Mouse (Mus musculus): Measurements from ENCODE around the gene Rad9a.

Rad9a gene

DNA sequence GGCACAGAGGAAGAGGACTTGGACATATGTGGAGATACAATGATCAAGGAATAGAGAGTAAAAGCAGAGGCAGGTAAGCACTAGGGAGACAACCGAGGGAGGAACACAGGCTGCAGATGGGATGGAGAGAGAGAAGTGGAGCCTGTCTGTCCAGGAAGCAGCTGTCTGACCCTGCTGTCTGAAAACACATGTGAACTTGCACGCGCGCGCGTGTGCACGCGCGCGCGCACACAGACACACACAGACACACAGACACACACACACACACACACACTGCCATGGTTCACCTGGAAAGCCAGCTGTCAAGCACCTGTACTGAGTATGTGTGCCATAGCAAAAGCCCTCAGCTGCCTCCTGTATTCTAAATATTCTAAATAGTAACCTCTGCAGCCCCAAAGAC lies 16.8 kb upstream of the Rad9a start:
- DNase-seq (ENCODE audit: low spot score in 2 of 2) = no peak

DNA sequence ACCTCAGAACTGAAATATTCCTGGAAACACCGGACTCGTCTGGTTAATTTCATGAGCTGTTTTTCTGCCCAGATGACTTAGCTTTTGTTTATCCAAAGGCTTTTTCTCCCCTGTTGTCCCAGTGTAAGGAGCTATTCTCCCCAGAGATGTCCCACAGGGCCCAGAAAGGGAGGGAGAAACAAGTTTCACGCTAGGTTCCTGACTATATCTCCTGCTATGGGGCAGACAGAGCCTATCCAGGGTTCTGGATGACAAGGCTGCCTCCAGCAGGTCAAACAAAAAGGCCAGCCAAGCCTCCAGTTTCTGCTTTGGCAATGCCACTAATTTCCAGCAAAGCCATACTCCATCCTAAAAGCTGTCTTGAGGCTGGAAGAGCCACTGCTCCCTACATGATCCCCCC lies 16.4 kb upstream of the Rad9a start:
- DNase-seq (ENCODE audit: low spot score in 2 of 2) = no peak

DNA sequence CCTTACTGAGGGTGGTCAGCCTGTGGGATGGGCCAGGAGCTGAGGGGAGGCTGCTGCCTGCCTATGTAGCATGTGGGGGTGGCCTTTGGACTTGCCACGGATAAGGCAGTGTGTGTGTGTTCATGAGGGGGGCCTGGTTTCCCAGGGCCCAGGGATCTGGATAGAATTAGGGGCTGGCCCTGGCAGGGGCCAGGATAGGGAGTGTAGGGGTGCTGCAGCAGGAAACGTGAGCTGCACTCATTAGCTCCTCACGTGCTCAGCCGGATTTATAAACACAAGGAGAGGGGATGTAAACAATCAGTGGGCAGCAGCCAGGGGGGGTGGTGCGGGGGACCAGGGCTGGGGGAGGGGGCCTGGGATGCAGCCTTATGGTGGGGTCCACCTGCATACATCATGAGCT lies 15.7 kb upstream of the Rad9a start:
- no peak for DNase-seq (ENCODE audit: low spot score in 2 of 2)

DNA sequence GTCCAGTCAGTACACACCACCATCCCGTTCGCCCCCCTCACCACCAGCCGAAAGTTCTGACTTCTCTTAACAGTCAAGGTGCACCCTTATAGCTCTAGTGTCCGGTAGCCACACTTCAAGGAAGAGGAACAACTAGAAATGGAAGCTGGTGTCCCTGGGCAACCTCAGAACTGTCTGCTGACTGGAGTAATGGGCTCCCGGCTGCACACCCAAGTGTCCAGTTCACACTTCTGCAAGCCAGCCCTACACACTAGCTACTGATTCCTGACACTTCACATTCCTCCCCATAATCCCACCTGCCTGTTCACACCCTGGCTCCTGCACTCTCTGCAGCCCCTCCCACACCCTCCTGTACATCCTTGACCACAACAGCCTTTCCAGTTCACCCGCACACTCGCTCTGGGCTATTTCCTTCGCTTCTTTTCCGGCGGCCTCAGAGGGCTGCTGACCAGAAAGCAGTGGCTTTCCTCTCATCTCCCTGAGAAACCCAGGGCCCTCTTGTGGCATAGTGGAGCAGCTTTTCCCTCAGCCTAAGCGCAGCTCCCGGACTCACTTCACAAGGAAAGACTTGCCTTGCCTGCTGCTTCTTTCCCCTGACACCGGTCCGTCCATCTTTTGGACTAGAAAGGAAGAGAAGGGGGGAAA lies 14.7 kb upstream of the Rad9a start:
- no peak for DNase-seq (ENCODE audit: low spot score in 2 of 2)

DNA sequence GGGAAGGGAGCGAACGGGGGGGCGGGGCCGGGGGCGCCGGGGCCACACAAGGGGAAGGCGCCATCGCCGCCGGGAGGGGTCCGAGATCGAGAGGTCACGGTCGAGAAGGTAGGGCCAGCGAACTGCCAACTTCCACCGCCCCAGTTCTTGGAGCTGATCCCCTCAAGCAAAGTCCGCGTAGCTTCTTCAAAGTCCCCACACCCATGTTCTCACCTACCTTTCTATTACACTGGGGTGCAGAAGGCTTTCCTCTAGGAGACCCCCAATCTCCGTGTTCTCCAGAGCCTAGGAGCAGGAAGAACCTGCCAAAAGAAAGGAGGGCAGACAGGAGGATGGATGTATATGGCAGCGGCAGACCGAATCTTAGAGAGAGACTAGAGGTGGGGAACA lies 14.0 kb upstream of the Rad9a start:
- DNase-seq (ENCODE audit: low spot score in 2 of 2) = no peak

DNA sequence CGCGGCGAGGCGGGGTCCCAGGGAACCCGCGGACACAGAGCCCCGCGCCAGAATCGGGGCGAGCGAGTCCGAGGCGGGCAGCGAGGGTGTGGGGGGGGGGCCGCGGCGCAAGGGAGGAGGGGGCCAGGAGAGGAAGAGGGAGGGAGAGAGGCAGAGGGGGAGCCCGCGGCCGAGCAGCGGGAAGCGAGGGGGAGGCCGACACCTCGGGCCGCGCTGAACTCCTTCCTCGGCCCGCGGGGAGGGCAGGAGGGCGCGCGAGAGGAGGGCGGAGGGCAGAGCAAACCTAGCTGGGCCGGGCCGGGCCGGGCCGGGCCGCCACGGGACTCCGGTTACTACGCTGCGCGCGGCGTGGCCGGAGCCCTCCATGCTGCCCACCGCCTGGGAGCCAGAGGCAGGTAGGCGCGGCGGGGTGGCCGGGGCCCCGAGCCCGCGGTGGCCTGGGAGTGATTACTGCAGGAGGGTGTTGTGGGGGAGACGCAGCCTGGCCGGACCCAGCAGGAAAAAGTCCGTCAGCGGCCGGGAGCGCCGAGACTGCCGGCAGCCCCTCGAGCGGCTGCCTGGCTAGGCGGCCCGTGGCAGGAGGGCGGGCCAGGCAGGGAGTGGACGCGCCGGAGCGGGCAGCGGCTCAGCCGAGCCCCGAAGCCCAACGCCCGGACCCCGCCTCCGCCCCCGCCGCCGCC lies 13.4 kb upstream of the Rad9a start:
- no peak for DNase-seq (ENCODE audit: low spot score in 2 of 2)

DNA sequence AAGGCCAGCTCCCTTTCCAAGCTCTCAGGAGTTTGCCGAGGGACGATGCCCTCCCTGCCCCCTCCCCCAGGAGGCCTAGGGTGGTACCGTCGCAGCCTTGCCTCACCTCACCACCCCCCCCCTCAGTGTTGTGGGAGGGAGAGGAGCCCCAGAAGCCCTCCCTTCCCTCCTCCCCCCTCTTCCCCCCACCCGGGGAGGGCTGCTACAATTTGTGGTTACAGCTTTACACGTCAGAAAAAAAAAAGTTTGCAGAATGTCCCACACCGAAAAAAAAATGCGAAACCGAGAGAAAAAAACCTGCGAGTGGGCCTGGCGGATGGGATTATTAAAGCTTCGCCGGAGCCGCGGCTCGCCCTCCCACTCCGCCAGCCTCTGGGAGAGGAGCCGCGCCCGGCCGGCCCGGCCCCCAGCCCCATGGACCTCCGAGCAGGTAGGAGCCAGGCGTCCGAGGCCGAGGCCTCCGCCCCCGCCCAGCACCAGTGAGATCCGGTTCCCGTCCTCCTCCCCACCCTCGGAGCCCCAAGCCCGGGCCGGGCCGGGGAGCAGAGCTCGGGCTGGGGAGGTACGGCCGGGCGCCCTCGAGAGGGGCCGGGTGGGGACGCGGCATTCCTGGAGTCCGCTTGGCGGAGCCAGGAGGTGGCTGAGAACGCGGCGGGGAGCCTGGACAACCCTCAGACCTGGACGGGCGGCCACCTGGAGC lies 12.8 kb upstream of the Rad9a start, which contains the start of the genes Clcf1 and AC109138.7:
Clcf1 (plus strand) TSS at position 168 of the 700 bp plus-strand sequence.
AC109138.7 (plus strand) TSS at position 287 of the 700 bp plus-strand sequence.
- no peak for DNase-seq (ENCODE audit: low spot score in 2 of 2)

DNA sequence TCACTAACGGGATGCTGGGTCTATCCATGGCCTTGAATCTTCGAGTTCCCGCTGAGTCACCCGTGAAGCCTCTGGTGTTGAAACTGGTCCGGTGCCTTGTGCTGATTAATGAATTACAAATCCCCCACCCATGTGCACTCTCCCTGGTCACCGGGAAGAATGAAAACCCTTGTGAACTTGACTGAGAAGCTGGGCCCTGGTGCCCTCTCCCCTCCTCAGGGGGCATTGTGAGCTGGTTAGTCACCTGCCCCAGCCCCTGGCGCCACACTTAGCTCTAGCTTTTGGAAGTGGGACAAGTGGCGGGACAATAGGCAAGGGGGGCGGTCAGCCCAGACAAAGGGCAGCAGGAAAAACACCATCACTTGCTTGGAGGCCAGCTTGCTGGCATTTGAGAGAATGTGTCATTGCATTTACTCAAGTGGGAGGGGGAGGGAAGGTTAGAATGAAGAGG lies 12.1 kb upstream of the Rad9a start:
- no peak for DNase-seq (ENCODE audit: low spot score in 2 of 2)

DNA sequence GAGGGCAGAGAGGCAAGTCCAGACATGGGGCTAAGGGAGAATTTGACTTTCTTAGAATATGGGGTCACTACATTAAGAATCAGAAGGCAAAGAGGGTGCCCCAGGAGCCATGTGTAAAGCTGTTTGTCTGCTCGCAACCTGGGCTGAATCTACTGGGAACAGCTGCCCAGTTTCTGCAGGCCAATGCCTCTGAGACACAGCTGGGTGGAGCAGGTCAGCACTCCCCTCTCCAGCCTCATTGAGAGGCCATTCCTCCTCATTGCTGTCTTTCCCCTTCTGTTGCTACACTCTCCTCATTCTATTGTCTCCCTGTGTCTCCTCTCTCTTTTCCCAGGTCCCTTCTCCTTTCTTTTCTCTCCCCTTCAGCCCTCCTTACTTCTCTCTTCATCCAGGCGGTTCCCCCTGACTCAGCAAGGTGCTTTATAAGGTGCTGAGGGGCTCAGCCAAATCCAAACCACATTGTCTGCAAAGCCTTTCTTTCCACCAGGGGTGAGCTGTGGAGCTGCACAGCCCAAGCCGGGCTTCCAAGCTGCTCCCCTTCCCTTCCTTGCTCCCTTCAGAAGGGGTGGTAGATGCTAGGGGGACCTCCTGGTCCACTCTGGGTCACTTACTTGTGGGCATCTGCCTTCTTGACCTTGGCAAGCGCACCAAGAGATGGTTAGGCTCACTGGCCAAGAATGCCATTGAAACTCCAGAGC lies 10.6 kb upstream of the Rad9a start:
- no peak for DNase-seq (ENCODE audit: low spot score in 2 of 2)

DNA sequence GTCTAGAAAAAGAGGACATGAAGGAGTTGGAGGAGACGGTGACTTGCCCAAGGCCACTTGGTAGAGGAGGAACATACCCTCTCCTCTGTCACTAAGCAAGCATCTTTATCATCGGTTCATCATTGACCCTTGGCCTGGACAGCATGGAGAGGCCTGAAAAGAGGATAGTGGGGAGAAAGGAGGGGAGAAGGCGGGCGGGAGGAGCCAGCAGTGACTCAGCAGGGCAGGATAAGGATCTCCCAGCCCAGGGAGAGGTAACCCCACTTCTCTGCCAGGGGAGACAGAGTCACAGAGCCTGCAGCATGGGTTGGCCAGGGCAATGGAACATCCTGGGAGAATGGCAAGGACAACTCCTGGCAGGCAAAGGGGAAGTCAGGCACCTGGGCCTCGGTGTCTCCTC lies 7.1 kb upstream of the Rad9a start:
- DNase-seq (ENCODE audit: low spot score in 2 of 2) = no peak

DNA sequence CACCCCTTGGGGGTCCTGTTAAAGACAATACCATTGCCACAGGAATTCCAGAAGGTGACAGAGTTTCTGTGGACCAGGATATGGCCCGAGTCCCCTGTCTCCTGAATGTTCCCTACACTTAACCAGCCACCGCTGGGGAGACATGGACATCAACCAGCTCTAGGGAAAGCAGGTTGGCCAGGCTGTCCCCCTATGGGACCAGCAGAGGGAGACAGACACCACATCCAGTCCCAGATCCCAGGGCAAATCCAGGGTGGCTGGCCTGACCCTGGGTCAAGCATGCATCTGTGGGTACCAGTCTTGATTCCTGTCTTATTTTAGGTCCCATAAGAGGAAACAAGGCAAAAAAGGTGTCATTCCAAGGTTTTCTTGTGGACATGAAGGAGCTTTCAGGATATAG lies 5.5 kb upstream of the Rad9a start:
- peak; percentile 48 to 59 for DNase-seq (ENCODE audit: low spot score in 2 of 2)

DNA sequence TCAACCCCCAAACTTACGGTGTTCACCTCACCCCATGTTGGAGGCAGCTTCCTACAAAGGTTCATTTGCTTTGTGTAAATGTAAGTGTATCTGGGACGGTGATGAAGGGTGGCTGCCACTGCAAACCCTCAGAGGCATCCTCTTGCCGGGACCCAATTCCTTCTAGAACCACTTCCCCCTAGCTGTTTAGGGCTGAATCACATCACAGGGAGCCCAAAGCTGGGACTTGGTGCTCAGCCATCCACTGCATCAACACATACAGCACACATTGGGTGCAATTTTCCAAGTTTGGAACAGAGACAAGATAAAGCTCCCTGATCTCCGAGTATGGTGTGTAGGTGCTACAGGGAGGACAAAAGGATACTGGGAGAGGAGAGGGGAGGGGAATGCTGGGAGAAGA lies 3.4 kb upstream of the Rad9a start:
- no peak for DNase-seq (ENCODE audit: low spot score in 2 of 2)

DNA sequence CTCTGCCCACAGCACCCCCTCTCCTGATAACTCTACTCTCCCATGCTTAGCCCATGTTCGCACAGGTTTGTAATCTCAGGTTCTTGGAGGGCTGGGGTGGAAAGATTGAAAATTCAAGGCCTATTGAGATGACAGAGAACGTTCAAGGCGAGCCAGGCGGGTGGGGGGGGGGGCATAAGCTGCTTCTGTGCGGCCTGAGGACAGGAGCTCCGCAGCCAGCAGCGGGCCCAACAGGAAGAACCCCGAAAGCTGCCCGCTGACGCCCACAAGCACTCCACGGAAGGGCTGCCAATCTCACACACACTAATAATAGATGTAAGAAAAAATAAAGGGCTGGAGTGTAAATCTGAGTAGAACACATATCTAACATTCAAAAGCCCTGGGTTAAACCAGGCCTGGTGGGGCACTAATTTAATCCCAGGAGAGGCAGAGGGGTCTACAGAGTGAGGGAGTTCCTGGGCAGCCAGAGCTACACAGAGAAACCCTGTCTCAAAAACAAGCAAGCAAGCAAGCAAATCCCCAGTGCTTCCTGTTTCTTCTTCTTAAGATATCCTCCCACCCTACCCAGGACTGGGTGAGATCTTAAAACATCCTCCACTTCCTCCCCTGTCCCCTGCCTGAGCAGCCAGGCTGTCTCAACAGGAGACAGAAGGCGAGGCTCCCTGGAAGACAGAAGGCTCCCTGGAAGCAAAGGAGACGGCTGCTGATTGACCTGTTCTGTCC lies 2.3 kb upstream of the Rad9a start:
- no peak for DNase-seq (ENCODE audit: low spot score in 2 of 2)

DNA sequence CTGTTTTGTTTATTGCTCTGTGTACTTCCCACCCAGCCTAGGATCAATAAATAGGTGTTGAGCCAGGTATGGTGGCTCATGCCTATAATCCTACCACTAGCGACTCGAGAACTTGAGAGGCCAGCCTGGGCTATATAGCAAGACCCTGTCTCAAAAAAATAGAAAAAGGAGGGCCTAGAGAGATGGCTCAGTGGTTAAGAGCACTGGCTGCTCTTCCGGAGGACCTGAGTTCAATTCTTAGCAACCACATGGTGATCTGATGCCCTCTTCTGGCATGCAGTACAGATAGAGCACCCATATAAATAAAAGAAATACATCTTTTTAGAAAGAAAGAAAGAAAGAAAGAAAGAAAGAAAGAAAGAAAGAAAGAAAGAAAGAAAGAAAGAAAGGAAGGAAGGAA lies 1.7 kb upstream of the Rad9a start:
- no peak for DNase-seq (ENCODE audit: low spot score in 2 of 2)

DNA sequence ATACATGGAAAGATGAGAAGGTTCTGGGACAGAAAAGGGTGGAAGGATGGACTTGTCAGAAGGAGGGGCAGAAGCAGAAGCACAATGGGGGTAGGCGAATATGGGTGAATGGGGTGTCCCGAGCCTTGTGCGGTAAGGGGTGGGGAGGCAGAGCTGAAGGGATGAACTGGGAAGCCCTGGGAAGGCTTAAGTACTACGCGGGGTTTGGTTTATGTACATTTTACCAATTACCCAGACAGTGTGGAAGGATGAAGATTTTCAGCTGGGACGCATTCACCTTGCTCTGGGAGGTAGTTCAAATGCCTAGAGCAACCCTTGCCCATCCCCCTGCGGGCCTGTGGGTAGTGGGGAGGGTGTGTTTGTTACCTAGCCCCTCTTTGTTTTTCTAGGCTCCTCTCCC lies 687 bp upstream of the Rad9a start:
- DNase-seq (ENCODE audit: low spot score in 2 of 2) = no peak

DNA sequence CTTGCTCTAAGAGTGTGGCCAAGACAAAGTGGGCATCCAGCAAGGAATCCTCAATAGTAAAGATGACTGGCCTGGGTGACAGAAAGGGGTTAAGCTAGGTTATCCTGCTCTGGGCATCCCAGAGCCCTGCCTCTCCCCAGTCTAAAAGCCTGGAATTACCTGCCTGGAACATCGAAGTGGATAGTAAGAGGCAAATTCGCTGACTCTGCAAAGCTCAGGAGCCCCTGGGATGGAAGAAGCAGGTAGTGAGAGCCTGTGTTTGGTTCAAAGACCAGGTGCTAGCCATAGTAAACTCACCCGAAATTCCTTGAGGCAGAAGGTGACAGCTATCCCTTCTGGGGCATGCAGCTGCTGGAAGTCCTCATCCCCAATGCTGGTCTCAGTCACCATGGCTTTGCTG lies 4.3 kb downstream of the Rad9a start:
- no peak for DNase-seq (ENCODE audit: low spot score in 2 of 2)

DNA sequence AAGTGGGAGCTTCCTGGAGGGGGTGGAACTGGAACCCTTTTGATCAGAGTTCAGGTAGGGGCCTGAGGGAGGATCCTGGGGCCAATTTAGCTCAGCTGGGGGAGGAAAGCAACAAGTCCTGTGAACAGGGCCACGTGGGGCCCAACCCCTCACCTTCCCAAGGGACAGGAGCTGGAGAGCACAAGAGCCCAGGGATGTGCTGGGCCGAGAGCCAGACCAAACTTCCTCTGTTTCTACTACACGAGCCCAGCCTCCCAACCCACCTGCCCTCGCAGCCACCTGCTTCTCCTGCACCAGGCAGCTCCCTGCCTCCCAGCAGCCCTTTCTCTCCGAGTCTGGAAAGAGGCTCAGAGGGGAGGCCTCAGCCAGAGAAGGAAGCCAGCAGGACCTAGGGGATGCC lies 4.9 kb downstream of the Rad9a start:
- DNase-seq (ENCODE audit: low spot score in 2 of 2) = no peak

DNA sequence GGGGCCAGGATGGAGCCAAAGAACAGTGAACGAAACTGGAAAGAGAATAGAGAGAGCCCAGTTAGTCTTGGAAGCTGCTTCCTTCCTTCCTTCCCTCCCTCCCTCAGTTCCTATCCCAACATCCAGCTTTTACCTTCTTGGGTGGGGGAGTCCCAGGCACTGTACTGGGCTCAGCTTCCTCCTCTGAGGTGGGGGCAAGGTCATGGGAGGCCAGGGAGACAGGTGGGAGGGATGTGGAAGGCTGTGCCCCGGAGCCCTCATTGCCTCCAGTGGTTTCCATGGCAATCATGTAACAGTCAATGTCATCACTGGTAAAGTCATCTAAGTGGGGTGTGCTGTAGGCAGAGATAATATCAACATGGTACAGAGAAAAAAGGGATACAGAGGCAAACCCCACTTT lies 5.4 kb downstream of the Rad9a start:
- no peak for DNase-seq (ENCODE audit: low spot score in 2 of 2)

DNA sequence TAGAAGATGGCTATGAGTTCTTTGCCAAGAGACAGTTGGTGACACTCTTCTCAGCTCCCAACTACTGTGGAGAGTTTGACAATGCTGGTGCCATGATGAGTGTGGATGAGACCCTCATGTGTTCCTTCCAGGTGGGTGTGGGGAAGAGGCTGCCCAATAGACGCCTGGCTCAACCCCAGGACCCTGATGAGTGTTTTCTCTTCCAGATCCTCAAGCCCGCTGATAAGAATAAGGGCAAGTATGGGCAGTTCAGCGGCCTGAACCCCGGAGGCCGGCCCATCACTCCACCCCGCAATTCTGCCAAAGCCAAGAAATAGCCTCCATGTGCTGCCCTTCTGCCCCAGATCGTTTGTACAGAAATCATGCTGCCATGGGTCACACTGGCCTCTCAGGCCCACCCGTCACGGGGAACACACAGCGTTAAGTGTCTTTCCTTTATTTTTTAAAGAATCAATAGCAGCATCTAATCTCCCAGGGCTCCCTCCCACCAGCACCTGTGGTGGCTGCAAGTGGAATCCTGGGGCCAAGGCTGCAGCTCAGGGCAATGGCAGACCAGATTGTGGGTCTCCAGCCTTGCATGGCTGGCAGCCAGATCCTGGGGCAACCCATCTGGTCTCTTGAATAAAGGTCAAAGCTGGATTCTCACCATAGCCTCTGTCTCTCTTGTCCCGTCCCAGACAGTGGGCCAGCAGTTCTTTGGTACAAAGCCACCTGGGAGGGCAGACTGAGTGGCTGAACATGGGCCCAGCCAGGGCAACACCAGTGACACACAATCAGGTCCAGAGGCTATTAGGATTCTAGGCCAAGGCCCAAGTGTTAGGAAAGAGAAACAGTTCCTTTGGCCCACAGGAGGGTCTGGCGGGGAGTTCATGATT lies 6.4 kb downstream of the Rad9a start:
- no peak for DNase-seq (ENCODE audit: low spot score in 2 of 2)

DNA sequence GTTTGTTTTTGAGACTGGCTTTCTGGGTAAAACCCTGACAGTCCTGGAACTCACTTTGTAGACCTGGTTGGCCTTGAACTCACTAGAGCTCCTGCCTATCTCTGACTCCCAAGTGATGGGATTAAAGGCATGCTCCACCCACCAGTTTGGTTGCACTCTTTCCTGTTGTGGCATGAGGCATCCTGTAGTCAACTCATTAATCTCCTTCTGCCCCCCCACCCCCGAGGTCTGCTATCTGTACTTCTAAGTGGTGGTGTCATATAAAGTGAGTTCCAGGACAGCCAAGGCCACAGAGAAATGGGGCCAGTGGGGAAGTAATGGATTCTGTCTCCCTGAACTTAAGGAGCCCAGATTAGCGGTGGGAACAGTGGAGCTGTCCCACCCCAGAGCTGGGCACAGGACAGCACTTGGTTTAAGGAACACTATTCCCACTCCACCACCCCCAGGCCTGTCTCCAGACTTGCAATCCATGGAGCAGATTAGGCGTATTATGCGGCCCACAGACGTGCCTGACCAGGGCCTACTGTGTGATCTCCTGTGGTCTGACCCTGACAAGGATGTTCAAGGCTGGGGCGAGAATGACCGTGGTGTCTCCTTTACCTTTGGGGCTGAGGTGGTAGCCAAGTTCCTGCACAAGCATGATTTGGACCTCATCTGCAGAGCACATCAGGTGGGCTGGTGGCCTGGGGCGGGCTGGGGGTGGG lies 7.3 kb downstream of the Rad9a start:
- DNase-seq (ENCODE audit: low spot score in 2 of 2) = no peak

Data from frontal cortex, postnatal 25 days (tissue).